Mouse (Mus musculus) megakaryocyte progenitor cell, adult 5-6 weeks (primary cell): ENCODE measurements around the gene Pcyt2. TPM values are rescaled to one million over a fixed set of nuclear protein-coding genes. Genes with fewer than 3 reads are reported as not detected.
A peak's percentile ranks its signal among the peaks of the same experiment; 100 is the strongest.

Experiments used
- ATAC-seq: replicated peaks from 2 replicates; pipeline ENCODE4 v1.8.0; 2016; ENCODE audit warnings: mild to moderate bottlenecking, moderate TSS enrichment, inconsistent platforms; ENCODE audit not compliant: poor library complexity
- total RNA-seq, 2 experiments: library from RNA; stranded (forward) in 1 of 2; stranded (reverse) in 1 of 2; fragments of 157-497, 149-512 nt in 1 of 2; fragments of 200-1000 nt in 1 of 2; gene quantifications; 2 replicates each; pipeline versions ENCODE4 v1.2.3 to v1.2.4; 2015 to 2017

Gene Pcyt2
- 15.9 and 20.2 TPM in 2 replicates for total RNA-seq (2015)
- 23.8 and 24.5 TPM in 2 replicates for total RNA-seq (2017)

DNA sequence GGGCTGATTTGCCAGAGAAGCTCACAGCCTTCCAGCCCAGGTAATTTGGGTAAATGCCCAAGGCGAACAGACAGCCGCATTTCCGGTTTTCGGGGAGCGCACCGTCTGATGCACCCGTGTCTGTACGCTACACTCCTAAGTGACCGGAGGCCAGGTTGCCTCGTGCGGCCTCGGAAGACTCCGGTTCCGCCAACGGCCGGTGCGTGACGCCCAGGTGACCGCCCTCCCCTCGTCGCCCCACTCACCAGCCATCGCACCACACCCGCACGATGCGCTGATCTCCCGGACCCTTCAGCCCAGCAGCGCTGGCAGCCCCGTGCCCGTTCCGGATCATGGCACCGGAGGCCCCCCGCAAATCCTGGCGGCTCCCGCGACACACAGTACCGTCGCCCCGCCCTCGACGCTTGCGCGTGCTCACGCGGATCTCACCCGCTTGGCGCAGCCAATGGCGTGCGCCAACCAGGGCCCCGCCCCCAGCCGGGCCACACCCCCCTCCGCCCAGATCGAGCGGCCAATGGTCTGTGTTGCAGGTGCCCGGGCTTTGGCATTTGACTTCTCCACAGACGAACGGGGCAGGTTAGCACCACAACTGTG, at the start of gene Pcyt2:
TSS of gene Pcyt2 (minus strand) at position 418 of the 594 bp plus-strand sequence.
- ATAC-seq = peak; percentile 96

DNA sequence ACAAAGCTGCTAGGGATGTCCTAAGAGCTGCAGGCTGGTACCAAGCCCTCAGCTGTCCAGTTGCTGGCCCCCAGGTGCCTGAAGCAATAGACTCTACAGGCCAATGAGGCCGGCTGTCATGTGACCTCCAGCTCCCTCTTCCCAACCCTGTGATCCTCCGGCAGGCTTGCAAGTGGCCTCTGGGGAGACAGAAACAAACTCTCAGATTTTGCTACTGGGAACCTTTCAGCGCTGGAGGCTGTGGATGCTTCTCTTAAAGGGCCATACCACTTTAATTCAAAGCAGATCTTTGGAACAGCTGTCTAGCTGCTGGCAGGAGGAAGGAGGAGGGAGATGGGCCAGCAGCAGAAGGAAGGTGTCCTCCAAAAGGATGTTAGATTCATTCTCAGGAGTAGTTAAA, 48.9 kb upstream of the Pcyt2 start:
- ATAC-seq = no peak

GRCm38 (mm10) chr11:120665406-120665805, 47.7 kb upstream of the Pcyt2 start:
- no peak for ATAC-seq

GRCm38 (mm10) chr11:120663714-120664113, 46.0 kb upstream of the Pcyt2 start:
- no peak for ATAC-seq

DNA sequence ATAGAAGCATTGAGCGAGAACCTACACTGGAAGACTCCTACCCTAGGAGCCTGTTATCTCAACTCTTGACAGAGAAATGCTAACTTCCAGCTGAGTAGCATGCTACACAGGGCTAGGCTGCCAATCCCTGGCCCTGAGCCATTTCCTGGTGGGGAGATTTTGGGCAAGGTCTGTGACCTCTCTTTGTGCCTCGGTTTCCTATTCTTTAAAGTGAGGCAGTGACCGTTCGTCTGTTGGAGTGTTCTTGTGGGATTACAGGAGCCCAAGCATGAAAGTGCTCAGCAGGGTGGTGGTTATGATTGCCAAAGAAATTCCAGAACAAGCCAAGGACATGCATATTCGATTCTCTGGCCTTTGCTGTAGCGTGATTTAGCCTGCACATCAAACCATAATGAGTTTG, 45.0 kb upstream of the Pcyt2 start:
- no peak for ATAC-seq

DNA sequence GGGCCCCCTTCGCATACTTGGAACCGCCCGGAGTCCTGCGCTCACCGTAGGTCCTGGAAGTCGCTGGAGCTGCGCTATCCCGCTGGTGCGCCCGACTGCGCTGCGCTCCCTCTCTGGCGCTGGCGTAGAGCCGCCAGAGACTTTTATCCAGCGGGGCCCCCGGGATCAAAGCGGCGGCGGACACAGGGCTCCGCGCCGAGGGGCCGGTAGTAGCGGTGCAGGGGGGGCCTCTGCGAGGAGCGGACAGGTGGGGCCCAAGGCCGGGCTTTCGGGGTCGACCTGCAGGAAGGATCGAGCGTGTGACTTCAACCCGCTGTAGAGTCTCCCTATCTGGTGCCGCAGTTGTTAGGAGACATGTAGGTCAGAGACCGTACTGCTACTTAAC, 43.3 kb upstream of the Pcyt2 start, which contains the start of gene Notum:
TSS of gene Notum (minus strand) at position 100 of the 385 bp plus-strand sequence.
- no peak for ATAC-seq

DNA sequence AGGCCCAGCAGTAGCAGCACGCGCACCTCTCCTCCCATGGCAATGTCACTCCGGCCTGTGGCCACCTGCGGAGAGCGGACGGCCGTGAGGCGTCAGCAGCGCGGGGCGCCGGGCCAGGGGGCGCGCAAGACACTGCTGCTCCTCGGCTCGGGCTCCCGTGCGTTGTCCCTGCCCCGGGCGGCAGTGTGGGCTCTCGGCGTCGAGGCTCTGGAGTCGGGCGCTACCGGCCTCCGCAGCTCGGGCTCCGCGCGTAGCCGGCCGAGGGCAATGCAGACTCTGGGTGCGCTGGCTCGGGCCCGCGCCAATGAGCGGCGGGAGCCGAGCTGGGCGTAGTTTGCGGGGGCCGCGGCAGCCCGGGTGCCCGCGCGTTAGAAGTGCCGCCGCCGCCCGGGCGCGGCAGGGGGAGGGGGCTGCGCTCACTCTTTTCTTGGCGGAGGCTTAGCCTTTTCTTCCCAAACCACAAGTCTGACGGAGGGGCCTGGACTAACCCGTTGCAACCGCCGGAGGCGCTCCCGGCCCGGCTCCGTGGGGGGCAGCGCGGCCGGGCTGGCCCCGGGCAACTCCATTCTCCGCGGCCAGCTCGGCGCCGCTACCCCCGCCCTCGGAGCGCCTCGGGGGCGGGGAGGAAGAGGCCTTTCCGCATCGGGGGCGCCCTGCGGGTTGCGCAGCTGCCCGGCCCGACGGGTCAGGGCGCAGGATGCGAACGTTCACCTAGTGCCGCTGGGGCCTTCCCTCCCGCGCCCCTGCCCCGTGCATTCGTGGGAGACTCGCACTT, 42.8 kb upstream of the Pcyt2 start:
- ATAC-seq = 0 out of 2 replicates have a peak, but pooled peaks have one; percentile 8

- no peak for ATAC-seq
These were observed 42.0 kb upstream of the Pcyt2 start for GRCm38 (mm10) chr11:120659509-120660300.

- ATAC-seq = peak; percentile 80
These were observed 41.2 kb upstream of the Pcyt2 start for GRCm38 (mm10) chr11:120658876-120659410.

- no peak for ATAC-seq
These were observed 39.6 kb upstream of the Pcyt2 start for GRCm38 (mm10) chr11:120657301-120657700.

DNA sequence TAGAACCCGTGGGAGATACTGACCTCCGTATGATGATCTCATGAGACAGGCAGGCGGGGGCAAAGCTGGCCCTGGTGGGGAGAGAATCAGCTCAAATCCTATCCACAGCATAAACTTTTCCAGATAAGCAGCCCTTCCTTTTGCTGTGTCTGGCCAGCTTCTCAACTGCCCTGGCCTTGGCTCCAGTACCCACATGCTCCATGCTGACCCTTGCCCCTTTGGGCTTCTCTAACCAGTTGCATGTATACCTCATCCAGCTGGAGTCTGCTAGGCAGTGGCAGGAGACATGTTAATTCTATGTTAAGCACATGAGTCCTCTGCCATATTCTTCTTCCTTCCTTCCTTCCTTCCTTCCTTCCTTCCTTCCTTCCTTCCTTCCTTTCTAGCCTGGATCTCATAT, 37.0 kb upstream of the Pcyt2 start:
- ATAC-seq = no peak

DNA sequence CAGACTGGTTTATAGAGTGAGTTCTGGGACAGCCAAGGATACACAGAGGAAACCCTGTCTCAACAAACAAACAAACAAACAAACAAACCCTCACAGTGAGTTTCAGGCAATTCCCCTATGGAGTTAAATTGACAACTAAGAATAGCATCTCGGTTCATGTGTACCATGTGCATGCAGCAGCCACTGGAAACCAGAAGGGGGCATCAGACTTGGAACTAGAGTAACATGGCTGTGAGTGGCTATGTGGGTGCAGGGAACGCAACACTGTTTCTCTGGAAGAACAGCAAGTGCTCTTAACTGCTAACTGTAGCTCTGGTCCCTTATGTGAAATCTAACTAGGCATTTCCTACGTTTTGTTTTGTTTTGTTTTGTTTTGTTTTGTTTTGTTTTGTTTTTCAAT, 34.1 kb upstream of the Pcyt2 start:
- ATAC-seq = peak; percentile 51; the same call in 1 of the 2 replicates

DNA sequence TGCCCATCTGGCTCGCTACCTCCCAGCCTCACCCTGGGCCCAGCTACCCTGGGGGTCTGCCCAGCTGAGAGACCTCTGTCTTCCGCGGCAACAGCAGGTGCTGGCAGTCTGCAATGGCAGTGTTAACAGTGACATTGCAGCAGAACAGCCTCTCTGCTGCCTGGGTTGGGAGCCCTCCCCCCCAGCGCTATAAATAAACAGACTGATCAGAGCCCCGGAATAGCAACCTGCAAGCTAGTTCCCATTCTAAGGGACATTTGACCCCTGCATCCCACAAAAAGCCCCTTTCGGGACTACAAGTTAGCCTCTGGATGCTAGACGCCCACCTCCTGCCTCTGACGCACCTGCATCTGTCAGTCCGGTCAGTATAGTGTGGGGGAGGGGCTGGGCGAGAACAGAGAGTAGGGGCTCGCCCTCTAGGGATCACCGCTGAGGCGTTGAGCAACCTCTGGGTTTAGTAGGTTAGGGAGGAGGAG, 30.3 kb upstream of the Pcyt2 start, which contains the start of gene Myadml2:
TSS of gene Myadml2 (minus strand) at position 158 of the 476 bp plus-strand sequence.
- ATAC-seq = peak; percentile 26; the same call in 1 of the 2 replicates

GRCm38 (mm10) chr11:120647047-120647830, 29.5 kb upstream of the Pcyt2 start:
- no peak for ATAC-seq

GRCm38 (mm10) chr11:120643601-120643987, 25.9 kb upstream of the Pcyt2 start, which contains the start of gene Pycr1:
TSS of gene Pycr1 (minus strand) at chr11:120643769.
- ATAC-seq = peak; percentile 96

- peak; percentile 17 for ATAC-seq
These were observed 25.3 kb upstream of the Pcyt2 start for GRCm38 (mm10) chr11:120642939-120643600.

DNA sequence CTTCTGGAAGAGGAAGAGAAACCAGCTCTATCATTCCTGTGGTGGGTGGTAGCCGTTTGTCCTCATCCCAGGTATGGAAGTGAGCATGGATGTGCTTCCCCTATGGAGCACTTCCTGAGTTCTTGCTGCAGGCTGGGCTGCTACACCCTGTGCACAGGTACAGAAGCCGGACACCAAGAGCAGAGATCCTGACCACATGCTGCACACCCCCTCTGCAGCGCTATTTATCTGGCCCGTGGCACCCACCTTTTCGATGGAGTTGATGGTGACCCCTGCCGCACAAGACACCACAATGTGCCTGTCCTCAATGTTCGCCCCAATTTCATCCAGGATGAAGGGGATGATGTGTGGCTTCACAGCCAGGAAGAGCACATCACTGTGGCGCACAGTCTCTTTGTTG, 24.1 kb upstream of the Pcyt2 start:
- ATAC-seq = peak; percentile 9; the same call in 1 of the 2 replicates

GRCm38 (mm10) chr11:120641255-120641654, 23.5 kb upstream of the Pcyt2 start:
- ATAC-seq = no peak

DNA sequence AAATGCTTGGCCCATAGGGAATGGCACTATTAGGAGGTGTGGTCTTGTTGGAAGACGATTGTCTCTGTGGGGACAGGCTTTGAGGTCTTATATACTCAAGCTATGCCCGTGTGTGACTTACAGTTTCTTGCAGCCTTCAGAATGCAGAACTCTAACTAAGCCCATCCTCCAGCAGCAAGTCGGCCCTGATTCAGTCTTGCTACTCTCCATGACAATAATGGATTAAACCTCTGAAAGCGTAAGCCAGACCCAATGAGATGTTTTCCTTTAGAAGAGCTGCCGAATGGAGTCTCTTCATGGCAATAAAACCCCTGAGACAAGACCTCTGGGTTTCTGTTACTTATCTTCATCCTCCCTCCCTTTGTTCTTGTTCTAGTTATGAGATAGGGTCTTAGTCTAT, 17.1 kb upstream of the Pcyt2 start:
- ATAC-seq = no peak
